Mouse (Mus musculus) neutrophil, adult 5-6 weeks (primary cell): ENCODE data around the gene Rftn1. TPM values are rescaled to one million over a fixed set of nuclear protein-coding genes. Genes with fewer than 3 reads are reported as not detected.

ENCODE experiments used
- ATAC-seq: fragments of 151-379, 151-347 bp; 2 replicates; pipeline ENCODE4 v1.8.0; 2017; ENCODE audit warnings: mild to moderate bottlenecking, moderate TSS enrichment; ENCODE audit not compliant: insufficient number of reproducible peaks, poor library complexity, low FRiP score, severe bottlenecking; ENCODE audit errors: extremely low read depth
- total RNA-seq: library from RNA; stranded (forward); fragments of 200-1000 nt; gene quantifications from 2 replicates; pipeline ENCODE4 v1.2.3, GENCODE M21; 2017

The Rftn1 gene
- total RNA-seq, 1 experiment from 2014 or later: 63.0 TPM

DNA sequence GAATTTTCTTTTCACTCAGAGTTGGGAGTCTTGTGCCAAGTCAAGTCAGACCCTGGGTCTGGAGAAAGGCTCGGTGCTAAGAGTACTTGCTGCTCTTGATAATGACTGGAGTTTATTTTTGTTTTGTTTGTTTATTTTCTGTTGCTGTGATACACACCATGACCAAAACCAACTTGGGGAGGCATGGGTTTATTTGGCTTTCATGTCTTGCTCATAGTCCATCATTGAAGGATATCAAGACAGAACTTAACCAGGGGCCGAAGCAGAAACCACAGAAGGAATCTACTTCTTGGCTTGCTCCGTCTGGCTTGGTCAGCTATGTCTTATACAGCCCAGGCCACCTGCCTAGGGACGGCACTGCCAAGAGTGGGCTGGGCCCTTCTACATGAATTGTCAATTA lies 109.5 kb downstream of the Rftn1 start:
- ATAC-seq: no peak

- peak; percentile 58; the same call in 1 of the 2 replicates for ATAC-seq
Observed at GRCm38 (mm10) chr17:50078749-50079148, 111.7 kb downstream of the Rftn1 start.

GRCm38 (mm10) chr17:50072982-50073965 lies 117.2 kb downstream of the Rftn1 start:
- no peak for ATAC-seq

GRCm38 (mm10) chr17:50071602-50071988 lies 118.9 kb downstream of the Rftn1 start:
- peak; percentile 82 for ATAC-seq

DNA sequence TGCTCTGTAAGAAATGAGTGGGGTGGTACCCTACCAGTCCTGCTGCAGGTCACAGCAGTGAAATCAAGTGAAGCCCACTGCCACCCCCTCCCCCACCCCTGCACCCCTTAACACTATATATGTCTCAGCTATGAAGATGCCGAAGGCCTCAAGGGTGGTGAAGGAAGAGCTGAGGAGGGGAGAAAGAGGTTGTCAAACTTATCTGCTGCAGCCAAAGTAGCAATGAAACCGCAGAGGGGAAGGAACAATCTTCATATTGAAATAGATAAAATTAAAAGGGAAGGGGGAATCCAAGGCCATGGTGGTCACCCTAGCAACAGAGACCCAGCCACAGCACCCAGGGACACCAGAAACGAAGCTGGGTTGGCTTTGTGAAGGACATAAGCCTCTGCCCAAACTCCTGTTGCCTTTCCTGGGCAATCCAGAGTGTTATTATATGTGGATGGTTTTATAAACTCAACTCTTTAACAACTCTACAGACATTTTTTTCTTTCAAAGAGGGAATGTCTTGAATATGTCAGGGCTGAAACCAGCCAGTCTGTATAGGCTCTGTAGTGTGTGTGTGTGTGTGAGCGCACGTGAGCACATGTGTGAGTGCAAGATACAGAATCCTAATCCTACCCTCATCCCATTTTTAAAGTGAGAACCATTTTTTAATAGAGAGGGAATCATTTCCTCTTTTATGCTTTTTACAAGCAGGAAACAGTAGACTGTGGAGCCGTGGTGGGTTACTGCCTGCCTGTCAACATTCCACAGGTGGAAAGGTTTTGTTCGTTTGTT lies 119.5 kb downstream of the Rftn1 start:
- ATAC-seq: no peak

GRCm38 (mm10) chr17:50069897-50070636 lies 120.4 kb downstream of the Rftn1 start:
- no peak for ATAC-seq

GRCm38 (mm10) chr17:50069205-50069604 lies 121.3 kb downstream of the Rftn1 start:
- no peak for ATAC-seq

DNA sequence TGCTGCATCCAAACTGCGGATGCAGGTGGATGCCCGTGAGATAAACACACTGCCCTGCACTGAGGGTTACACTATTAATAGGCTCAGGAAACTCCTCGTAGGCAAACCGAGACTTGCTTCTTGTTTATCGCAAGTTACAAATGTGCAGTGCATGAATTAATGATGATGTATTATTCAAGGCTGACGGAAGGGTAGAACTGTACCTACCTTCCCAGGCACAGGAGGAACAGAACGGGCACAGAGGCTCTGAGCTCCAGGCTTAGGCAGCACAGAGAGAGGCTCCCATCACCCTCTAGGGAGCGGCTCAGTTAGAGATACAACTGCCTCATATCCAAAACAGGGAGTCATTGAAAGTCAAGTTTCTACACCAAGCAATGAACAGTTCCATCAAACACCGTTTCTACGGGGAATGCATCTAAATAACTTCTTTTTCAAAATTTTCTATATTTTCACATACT lies 121.8 kb downstream of the Rftn1 start:
- no peak for ATAC-seq

GRCm38 (mm10) chr17:50067774-50068680 lies 122.4 kb downstream of the Rftn1 start:
- ATAC-seq: no peak

DNA sequence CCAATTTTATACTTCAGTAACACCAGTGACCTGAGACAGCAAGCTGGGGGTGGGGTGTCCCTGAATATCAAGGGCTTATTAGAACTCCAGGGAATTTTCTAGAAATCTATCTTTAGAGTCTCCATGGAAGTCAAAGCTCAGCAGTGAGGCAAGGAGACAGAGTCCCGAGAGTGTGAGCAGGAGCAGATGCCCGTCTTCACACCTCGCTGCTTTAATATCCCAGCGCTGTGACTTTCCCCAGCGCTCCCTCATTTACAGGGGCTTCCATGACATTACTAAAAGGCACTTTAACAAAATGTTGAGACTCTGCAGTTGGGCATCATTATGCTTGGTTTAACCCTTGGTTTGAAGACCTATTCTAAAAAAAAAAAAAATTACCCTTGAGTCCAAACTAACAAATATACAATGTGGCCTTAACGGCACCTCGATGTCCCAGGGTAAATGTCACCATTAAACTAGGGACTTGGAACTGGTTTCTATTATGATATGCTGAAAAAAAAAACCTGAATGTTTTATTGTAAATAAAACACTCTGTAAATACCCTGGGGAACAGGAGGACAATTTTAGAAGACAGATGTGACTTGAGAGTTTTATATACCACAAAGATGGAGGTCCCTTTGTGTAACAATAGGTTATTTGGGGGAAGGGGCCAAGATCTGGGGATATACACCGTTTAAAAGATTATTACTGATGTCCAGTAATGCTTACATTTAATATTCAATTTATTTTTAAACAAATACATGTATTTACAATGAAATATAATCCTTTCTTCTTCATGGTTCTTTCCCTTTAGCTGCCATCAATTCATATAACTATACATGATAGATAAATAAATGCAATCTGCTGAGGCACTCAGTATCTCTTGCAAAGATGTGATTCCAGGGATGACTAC lies 123.4 kb downstream of the Rftn1 start:
- no peak for ATAC-seq

DNA sequence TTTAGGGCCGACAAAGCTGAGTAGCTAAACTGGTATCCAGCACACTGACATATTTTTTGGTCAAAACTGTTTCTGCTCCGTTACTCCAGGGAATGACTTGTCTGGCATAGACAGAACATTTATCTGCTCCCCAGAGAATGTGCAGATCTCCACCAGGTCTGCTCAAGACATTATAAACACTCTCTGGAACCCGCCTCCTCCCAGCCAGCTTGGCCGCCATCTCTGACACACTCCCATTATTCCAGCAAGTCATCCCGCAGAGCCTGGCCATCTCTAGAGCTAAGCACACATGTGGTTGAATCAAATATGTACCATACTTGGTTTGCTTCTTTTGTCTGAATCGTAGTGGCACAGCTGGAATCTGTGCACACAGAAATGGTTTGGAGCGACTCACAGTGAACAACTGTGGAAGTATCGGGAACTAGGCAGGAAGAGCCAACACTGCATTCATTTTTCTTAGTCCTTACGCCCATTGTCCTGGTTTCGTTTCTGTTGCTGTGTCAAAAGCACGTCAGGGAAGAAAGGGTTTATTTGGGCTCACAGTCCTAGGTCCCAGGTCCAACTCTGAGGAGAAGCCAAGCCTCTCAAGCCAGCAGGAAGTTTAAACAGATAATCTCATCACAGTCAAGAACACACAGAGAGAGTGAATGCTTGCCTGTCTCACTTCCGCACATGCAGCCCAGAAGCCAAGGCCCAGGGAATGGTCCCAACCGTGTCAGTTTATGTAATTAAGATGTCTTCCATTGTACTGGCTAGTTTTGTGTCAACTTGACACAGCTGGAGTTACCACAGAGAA lies 126.4 kb downstream of the Rftn1 start:
- ATAC-seq: no peak

DNA sequence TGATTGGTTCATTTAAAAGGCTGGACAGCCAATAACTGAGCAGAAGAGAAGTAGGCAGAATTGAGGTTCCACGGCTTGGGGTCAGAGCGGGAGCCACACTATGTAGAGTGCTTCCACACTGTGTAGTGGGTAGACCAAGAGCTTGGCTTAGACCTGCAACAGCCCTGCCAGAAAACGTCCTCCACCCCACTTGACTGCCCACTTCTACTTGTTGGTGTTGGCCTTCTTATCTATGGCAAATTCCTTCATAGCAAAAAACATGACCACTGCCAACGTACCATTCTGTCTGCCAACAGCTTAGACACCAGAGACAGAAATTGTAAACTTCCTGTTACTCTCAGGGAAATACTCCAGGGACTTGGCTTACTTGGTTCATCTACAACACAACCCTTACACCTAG lies 127.8 kb downstream of the Rftn1 start:
- no peak for ATAC-seq

DNA sequence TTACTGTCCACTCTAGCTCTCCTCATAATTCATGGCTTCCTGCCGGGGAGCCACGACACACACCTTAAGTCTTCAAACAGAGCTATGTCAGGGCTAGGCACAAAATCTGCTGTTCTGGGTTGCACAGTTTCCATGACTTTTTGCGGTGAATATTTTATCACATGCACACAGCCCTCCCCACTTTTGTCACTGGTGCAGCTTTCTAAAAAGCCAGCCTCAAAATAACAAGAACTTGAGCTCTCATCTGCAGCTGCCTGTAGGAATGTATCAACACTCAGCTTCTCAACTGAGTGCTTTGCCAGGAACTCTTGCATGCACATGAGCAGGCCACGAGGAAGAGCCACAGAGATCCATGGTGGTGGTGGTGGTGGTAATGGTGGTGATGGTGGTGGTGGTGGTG lies 129.0 kb downstream of the Rftn1 start:
- no peak for ATAC-seq

DNA sequence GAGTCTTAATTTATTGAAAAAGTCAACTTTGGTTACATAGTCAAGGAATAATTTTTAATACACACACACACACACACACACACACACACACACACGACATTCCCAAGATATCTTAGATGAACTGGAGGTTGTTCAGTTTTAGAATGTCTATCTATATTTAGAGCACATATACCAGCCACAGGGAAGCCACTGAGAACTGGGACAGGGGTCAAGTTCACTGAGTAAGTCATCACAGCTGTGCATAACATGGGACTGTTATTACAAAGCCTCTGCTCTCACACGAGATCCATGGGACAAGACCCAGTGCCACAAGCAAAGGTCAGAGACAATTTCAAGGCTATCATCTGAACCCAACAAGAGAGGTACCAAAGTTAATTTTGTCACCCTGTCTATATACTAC lies 130.3 kb downstream of the Rftn1 start:
- ATAC-seq: no peak

DNA sequence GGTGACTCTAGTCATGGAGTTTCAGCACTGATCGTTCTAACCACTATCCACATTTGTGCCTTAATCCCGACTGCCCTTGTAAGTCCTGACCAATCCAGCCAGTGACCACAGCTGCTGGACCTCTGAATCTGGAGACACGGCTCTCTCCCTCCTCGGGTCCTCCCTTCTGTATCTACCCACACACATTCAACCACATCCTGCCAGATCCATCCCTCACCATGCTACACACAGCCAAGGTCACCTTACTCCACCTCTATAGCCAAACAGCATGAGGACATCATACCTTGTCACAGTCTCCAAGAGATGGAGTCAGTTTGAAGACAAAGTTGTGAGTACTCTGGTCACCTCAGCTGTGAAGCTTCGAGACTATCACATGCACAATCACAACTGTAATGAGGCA lies 131.1 kb downstream of the Rftn1 start:
- ATAC-seq: no peak

- no peak for ATAC-seq
Observed at GRCm38 (mm10) chr17:50055154-50055756, 135.2 kb downstream of the Rftn1 start.
